Mouse (Mus musculus) granulocyte monocyte progenitor cell, adult 5-6 weeks (primary cell): Measurements from ENCODE around the gene Ruvbl1. TPM values are rescaled to one million over a fixed set of nuclear protein-coding genes. Genes with fewer than 3 reads are reported as not detected.
A peak's percentile ranks its signal among the peaks of the same experiment; 100 is the strongest.

Source experiments
- ATAC-seq: replicated peaks from 2 replicates; pipeline ENCODE4 v1.8.0; 2016; ENCODE audit warnings: mild to moderate bottlenecking, moderate TSS enrichment, inconsistent platforms; ENCODE audit not compliant: poor library complexity, severe bottlenecking
- total RNA-seq, 2 experiments: library from RNA; stranded (forward) in 1 of 2; stranded (reverse) in 1 of 2; fragments of 200-712, 200-1000 nt in 1 of 2; fragments of >200 nt in 1 of 2; fragmentation: Nextera tagmentation in 1 of 2; gene quantifications; 2 replicates each; pipeline ENCODE4 v1.2.3; 2014 to 2017

Gene Ruvbl1
- total RNA-seq (2014; fragmentation: Nextera tagmentation) (78.4 and 93.5 TPM in 2 replicates), total RNA-seq (2017) (159 and 180 TPM in 2 replicates)

DNA sequence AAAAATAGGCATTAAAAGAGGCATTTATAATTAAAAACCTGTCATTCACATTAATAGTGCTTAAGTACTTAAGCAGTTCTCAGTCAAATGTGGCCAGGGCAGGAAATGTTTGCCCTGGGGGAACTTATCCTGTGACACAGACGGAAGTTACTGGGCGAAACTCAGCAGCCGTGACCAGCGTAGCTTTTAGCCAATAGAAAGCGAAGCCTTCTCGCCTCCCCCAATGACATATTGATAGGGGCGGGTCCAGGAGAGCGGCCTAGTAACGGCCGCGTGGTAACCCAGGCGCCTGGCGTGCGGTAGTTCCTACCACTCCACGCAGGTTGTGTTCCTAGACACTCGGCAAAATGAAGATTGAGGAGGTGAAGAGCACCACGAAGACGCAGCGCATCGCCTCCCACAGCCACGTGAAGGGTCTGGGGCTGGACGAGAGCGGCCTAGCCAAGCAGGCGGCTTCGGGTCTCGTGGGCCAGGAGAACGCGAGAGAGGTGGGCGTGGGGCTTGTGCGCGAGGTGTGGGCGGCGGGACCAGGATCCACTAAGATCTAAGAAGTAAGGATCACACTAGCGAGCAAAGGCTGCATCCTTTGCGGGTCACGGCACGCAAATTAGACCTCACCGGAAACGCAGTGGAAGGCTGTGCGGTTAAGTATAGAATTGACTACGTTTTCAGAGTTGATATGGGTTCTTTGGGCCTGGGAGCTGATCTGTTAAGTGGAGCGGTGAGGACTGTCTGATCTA, at the start of gene Ruvbl1:
Gene Ruvbl1 (plus strand): TSS at position 229 of the 740 bp plus-strand sequence.
- peak; percentile 99 for ATAC-seq

DNA sequence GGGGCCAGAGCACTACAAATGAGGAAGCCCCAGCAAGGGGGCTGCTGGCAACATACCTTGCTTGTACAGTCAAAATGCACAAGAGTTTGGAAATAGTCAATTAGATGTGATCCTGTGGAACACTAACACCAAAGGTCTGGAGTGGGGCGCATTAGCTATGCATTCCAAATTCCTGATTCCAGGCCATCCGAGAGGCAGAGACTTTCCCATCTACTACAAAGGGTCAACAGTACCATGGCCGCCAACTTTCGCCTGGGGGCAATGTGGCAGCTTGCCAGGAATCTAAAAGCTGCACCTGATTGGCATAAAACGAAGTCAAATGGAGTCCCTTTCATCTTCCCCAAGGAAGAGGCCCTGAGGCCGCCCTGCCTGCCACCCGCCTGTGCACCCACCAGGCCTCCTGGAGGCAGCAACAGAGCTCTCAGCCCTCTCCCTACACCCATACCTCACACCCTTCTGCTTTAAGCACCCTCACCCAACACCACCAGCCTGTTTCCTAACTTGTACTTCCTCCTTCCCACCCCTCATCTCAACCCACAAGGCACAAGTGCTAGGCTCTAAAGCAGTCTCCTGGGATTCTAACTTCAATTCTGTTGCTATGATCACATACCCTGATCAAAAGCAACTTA, 49.0 kb upstream of the Ruvbl1 start:
- peak; percentile 94 for ATAC-seq

DNA sequence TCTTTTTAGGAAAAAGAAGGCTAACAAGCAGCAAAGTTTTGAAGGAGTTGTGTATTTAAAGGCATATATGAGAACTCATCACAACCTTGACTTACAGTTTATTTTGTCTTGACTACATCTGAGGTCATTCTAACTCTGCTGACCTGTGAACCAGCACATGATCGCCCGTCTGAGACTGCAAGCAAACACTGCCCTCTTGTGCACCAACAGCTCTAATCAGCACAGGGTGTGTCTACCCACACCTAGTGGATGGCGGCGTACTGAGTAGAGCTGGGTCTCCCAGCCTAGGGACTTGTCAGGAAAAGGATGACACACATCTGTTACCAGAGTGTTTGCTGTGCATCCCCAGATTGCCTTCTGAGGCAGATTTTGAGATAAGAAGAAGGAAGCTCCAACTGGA, 34.0 kb upstream of the Ruvbl1 start:
- ATAC-seq = peak; percentile 65

DNA sequence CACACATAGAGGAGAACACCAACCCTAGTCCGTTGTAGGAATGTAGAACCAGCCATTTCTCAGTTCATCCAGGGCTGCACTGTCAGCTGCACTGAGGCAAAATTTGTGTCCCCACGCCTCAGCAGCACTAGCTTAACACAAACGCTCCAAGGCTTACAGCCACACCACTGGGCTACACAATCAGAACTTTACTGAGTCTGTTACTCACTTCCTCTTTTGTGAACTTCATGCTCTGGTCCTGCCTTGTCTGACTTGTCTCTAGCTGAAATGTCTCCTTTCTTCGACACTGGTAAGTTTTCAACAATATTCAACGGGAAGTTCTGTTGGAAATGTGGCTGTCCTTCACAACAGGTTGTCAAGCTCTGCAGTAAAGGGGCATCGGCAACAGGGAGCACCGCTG, 29.6 kb upstream of the Ruvbl1 start:
- peak; percentile 89 for ATAC-seq

DNA sequence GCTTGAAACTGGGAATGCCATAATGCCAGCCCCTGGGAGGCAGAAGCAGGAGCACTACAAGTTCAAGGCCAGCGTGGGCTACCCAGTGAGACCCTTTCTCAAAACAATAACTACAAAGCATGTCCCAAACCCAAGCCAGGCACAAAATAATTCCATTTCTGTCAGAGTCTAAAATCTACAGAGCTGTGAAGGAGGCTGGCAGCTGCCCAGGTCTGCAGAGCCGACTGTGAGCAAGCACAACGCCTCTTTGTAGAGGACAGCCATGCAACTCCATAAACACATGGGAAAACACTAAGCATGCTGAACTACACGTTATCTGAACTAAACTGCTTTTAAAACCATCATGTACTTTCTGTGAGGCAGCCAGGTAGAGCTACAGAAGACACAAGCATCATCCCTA, 26.2 kb upstream of the Ruvbl1 start:
- ATAC-seq = no peak

DNA sequence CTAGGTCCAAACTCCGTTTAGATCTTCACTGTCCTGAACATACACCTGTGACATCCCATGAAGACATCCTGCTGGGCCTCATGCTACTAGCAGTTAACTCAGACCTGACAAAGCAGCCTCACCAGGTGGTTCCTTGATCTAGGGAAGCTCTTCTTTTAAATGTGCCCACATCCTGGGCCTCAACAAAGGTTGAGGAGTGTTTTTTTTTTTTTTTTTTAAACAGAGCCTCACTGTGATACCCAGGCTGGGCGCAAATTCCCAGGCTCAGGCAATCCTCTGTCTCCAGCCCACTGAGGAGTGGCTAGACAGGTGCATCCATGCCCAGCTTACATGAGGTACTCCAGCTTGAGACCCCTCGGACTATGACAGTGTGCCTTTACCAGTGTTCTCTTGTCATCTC, 22.7 kb upstream of the Ruvbl1 start:
- no peak for ATAC-seq

DNA sequence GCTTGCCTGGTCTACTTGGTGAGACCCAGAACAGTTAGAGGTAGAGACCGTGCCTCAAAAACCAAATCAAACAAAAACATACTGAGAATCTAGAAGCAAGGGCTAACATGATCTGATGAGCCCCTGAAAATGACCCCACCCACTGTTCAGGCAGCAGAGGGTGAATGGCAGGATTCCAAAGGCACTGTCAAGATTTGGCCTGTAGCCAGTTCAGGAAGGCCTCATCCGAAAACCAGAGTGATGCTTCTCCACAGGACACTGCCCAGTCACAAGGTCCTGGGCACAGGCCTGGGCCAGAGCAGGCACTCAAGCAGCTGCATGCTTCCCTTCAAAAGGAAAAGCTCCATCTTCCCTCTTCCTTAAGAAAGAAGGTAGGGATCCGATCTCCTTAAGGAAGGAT, 21.8 kb upstream of the Ruvbl1 start:
- ATAC-seq = no peak

DNA sequence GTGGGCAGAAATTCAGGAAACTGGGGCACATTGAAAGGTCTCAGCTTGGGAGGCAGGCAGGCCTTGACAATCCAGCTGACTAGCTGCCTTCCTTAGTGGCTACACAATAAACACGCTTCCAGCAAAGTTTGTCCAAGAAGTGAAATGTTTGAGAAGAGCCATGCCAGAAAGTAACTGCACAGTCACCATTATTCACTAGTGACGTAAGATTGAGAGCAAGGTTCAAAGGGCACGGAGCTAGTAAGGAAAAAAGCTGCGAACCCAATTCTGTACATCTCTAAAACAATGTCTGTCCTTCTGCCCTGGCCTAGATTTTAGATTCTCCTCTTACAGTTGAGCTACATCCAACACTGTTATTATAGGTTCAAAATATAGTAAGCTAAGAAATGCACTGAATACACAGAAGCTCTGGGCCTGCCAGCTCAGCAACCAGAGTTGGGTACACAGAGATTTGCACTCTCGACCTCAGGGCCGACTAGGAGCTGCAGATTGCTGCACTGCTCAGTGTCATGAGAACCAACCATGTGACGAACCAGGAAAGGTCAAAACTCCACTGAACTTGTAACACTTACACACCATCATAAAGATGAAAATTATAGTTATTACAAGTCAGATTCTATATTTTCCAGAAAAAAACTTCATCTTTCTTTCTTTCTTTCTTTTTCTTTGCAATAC, 21.0 kb upstream of the Ruvbl1 start:
- ATAC-seq = no peak

DNA sequence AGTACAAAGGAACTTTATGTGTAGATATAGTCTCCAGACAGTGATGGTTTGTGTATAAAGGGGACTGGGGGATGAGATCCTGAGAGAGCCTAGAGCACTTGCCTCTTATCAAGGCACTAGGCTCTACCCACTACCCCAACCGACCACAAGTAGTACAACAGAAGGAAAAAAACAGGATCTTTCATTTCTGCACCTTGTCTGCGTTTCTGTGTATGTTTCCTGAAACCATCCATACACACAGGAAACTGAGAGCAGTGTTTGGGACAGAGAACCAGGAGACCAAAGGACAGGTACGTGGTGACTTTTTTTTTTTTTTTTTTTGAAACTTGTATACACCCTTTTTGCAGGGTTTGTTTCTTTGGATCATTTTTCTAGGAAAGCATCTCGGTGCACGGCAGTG, 19.5 kb upstream of the Ruvbl1 start:
- ATAC-seq = no peak

DNA sequence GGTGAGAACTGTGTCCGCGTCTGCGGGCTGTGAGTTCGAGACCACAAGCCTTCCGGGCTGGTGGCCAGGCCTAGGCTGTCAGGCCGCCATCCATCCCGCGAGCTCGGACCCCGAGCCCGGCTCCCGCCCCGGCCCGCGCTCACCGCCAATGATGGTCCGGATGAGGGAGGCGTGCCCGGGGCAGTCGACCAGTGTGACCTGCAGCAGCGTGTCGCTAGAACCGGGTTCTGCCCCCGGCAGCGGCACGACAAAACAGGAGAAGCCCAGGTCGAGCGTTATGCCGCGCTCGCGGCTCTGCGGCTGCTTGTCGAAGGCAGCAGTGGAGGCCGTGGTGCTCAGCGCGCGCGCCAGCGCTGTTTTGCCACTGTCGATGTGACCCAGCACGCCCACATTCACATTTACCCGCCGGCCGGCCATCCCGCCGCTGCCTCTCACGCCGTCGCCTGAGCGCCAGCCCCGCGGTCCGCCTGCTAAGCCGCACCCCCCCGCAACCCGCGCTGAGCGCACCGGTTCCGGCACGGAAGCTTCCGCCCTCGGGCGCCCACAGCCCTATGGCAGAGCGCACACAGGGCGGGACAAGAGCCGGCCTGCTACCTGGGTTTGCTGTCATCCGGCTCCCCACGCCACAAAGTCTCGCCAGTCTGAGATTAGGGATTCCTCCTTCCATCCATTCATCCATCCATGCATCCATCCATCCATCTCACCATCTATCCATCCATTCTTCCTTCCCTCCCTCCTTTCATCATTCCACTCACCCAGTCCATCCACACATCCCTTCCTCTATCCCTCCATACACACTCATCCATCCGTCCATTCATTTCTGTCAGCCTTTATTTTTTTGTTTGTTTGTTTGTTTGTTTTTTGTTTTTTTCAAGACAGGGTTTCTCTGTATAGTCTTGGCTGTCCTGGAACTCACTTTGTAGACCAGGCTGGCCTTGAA, 18.9 kb upstream of the Ruvbl1 start, which contains the start of gene Eefsec:
Gene Eefsec (minus strand): TSS at position 477 of the 940 bp plus-strand sequence.
- ATAC-seq = peak; percentile 96

DNA sequence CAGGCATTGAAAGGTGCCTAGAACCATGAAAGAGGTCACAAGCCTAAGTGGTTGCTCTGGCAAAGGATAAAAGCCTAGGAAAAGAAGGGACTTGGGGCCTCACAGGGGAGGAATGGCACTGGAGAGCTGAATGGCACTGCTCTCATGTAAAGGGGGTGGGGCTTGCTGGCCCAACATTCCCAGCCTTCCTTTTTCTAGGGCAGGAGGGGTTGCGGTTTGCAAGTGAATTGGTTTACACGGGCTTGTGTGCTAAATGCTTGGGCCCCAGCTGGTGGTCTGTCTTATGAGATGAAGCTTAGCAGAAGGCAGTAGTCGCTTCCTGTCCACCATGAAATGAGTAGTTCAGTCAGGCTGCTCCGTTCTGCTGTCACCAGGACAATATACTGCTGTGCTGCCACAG, 17.8 kb upstream of the Ruvbl1 start:
- ATAC-seq = no peak

DNA sequence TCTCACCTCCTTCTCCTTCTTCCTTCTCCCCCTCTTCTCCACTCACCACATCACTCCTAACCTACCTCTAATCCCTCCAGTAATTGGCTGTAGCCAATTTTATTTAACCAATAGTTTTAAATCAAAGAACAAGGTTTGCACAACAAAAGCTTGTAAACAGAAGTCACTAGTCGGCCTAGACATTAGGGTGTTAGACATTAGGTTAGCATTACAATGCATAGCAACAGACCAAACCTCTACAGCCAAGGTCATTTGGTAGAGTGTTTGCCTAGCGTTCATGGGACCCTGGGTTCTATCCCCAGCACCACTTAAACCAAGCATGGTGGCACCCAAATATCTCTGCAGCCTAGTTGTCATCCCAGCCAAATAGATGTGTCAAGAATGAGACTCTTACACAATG, 10.7 kb upstream of the Ruvbl1 start:
- no peak for ATAC-seq

DNA sequence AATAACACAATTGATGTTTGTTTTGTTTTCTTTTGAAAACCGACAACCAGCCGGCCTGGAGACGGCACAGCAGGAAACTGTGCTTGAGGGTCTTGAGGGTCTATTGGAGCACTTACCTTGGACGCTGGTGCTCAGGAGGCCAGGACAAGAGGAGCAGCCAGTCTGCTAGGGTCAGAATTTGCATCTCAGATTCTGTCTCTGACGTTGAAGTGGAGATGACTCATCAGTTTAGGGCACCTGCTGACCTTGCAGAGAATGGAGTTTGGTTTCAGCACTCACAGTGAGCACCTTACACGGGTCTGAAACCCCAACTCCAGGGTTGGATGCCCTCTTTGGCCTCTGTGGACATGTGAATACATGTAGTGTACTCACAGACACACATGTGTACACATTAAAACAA, 4.7 kb downstream of the Ruvbl1 start:
- no peak for ATAC-seq

DNA sequence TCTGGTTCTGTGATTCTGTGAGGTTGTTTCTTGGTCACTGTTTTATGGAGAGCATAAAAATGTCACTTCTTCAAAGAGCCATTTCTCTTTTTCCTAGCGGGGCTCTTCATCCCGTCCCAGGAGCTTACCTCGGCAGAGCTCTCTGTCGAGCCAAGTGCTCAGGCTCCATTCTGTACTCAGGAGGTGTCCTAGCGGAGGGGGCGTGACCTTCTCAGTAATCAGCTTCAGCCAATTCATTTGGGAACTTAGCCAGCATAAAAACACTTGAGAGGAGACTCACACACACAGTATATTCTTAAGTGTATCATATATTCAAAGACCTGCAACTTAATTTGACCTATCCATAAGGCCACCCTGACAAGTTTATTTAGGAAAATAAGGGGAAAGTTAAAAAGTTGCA, 15.2 kb downstream of the Ruvbl1 start:
- ATAC-seq = no peak

DNA sequence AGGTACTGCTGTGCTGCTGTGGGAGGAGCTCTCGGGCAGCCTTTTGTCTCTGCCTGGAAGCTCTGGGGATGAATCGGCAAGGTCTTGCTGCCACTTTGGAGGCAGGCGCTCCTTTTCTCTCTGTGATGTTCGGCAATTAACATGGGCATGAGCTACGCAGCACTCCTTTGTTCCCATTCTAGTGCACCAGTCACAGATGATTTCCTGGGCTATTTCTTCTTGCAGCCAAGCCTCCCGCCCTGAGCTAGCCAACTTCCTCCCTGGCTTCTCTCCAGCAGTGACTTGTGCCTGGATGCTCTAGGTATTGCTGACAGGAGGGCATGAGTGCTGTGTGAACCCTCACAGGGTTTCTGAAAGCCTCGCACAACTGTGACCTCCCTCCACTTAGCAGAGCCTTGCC, 17.9 kb downstream of the Ruvbl1 start:
- no peak for ATAC-seq

DNA sequence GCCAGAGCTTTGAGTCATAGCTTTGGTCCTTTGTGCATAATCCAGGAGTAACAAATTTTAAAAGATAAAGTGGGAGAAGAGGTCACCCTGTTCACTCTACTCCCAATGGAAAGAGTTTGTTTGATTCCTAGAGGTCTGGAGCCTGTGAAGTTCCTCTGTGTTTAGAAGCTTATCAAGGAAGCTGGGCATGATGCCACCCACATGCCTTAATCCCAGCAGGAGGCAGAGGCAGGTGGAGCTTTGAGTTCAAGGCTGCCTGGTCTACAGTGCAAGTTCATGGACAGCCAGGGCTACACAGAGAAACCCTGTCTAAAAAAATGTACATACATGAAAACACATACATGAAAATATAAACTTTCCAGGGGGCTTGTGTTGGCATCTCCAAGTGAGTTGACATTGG, 18.7 kb downstream of the Ruvbl1 start:
- ATAC-seq = no peak

DNA sequence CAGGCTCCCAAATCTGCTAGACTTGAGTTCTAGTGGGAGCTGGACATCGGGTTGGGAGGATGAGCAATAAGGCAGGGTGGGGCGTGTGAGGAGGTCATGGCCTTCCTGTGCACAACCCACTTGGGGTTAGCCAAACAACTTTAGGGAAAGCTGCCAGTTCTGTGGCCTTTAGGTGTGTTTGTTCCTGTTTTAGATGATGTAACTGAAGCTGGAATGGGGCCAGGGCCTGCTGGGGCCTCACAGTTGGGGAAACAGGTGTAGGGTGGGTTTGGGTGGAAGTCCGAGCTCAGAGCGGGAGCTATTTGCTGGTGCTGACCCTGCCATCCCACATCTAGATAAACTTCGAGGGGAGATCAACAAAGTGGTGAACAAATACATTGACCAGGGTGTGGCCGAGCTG, 20.2 kb downstream of the Ruvbl1 start:
- ATAC-seq = no peak

DNA sequence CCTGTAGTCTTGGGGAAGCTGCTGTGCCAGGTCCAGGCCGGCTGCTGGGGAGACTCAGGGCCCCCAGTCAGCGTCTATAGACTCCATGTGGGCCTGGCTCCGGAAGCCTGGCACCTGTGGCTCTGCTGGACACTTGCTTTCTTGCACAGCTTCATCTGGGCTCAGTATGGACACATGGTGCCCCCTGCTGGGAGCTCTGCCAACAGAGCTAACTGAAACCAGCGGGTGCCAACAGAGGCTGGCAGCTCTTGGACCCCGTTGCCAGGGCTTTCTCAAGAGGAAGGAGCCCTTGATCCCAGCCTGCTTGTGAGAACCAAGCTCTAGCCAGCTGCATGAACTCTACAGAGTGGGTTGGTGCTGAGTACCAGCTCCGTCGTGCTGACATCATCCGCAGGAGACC, 21.7 kb downstream of the Ruvbl1 start:
- peak; percentile 68 for ATAC-seq

DNA sequence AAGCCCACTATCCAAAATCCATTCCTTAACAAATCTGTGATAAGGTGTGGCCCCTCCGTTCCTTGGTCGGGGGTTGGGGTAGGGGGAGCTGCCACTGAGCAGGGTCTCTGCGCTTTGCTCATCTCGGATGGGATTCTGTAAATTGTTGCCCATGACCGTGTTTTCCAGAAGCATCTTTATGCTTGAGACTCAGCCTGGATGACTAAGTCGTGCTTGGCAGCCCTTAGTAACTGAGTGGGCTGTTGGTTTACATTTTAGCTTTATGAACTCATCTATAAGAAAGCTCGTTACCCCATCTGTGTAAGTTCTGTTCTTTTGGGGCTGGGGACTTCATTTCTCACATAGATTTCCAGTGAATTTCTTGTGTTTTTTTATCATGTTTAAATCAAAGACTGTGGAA, 23.8 kb downstream of the Ruvbl1 start:
- ATAC-seq = no peak

DNA sequence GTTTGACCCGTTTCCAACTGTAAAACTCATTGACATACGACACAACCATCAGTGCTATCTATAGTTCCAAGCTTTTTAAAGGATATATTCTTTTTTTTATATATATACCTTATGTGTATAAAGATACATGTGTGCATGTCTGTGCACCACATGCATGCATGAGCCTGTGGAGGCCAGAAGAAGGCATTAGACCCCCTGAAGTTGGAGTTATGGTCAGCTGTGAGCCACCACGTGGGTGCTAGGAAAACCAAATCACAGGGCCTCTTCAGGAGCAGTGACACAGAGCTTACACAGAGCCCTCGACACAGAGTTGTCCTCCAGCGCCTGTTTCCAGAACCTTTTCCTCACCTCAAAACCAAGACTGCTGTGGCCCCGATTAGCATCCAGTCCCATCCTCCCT, 24.6 kb downstream of the Ruvbl1 start:
- no peak for ATAC-seq
